Mouse (Mus musculus) regulatory T cell (primary cell): ENCODE data around the gene Slc11a2.
"Not testable (repeated sequence)": the region's sequence is repeated elsewhere in the genome, so short reads cannot be mapped to it uniquely, and the experiment has no call there.

Source experiments
- in situ Hi-C: fragments of 300-600 bp; cut with MboI, MseI; formaldehyde crosslinking; loops from one replicate; pipeline ENCODE4 v1.15.1; 2025; ENCODE audit warnings: high pct_unique_total_duplicates

Gene Slc11a2

DNA sequence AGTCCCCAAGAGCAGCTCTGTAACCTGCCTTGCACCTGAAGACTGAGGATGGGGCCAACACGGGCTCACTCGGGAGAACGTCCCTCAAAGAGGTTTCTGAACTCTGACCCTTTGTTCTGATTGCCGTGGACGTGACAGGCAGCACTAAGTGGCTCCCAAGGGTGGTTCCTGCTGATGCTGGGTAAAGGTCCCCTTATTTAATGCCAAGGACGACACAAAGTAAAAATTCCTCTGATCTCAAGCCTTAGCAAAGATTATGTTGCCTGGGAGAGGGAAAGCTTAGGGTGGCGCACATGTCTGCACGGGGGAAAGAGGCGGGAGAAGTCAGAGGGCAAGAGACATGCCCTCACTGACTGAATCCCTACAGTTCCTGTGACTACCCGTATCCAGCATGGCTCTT lies 11.6 kb upstream of the Slc11a2 start:
- in situ Hi-C loops: no loop called here

- in situ Hi-C loops: no loop called here
Observed at GRCm38 (mm10) chr15:100436112-100436511, 11.2 kb upstream of the Slc11a2 start.

- in situ Hi-C loops: no loop called here
Observed at GRCm38 (mm10) chr15:100433234-100433633, 8.4 kb upstream of the Slc11a2 start.

- in situ Hi-C loops: no loop called here
Observed at GRCm38 (mm10) chr15:100429959-100430565, 5.2 kb upstream of the Slc11a2 start.

GRCm38 (mm10) chr15:100428296-100428905 lies 3.5 kb upstream of the Slc11a2 start:
- in situ Hi-C loops: no loop called here

DNA sequence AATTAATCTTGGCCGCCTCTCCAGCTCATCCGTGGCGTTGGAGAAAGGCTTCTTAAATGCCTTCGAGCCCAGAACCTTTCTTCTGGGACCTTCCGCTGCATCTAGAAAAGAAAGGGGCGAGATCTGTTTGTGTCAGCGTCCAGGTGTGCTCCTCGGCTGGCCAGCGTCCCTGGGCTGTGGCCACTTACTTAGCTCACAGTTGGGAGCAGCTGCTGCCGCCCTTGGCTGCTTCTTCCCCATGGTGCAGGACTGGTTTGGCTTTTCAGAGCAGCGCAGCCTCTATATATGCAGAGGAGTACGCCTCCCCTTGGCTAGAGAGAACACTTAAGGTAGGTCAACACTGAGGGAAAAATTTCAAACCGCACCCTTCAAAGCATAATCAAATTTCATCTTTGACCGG lies 956 bp downstream of the Slc11a2 start:
- in situ Hi-C loops: no loop called here

DNA sequence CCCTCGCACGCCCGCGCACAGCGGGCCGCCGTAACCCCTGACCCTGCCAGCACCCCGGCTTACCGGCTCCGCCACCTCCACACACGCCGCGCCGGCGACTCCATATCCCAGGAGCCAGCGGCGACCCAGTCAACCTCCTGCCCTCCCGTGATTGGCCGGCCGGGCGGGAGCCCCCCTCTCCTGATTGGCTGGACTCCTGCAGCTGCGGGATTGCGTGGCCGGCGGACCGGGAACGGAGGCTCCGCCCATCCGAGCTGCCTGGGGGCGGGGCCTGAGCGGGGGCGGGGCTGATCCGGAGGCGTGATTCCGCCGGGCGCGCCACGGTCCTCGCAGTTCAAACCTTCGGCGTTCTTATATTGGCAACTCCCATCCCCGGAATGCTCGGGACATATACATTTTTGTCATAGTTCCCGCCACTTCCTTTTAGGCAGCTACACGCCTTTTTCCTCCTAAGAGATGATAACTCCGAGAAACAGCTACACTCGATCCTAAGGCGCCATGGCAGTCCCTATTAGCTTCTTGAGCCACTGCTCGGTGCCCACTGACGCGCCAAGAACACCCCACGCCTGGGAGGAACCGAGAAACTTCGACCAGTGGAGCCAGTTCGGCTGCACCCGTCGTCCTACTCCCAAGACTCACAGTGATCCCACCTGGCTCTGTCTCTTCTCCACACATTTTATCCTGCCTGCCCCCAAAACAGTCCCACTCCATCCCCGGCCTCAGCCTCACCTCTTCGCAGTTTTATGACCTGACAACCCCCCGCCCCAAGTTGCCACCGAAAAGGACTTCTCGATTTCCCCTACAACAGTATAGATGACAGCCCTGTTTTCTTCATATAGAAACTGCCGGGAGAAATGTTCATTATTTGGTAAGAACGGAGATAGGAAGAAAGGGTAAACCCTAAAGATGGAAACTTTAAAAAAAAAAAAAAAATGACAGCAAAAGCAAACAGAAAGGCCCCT lies 1.7 kb downstream of the Slc11a2 start:
- in situ Hi-C loops: no loop called here

- in situ Hi-C loops: no loop called here
Observed at GRCm38 (mm10) chr15:100422476-100422875, 2.4 kb downstream of the Slc11a2 start.

DNA sequence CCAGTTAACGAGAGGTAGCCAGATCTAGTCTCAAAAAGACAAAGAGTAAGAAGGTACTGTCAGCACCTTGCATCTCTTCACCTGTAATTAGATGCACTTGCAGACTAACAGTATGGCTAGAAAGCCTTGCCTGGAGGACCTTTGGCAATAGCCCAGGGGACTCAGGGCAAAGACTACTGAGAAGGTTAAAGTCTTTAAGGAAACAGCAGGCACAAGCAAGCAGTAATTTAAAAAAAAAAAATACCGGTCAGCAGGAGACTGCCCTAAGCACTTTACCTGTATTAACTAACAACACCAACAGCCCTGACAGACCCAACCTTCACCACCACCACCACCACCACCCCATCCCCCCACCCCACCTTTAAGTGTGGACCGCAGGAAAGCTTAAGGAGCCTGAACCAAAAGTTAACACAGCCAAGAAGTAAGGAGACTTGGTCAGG lies 3.1 kb downstream of the Slc11a2 start, which contains the start of gene Gm5475:
TSS of gene Gm5475 (plus strand) at position 390 of the 440 bp plus-strand sequence.
- in situ Hi-C loops: not testable (repeated sequence)

DNA sequence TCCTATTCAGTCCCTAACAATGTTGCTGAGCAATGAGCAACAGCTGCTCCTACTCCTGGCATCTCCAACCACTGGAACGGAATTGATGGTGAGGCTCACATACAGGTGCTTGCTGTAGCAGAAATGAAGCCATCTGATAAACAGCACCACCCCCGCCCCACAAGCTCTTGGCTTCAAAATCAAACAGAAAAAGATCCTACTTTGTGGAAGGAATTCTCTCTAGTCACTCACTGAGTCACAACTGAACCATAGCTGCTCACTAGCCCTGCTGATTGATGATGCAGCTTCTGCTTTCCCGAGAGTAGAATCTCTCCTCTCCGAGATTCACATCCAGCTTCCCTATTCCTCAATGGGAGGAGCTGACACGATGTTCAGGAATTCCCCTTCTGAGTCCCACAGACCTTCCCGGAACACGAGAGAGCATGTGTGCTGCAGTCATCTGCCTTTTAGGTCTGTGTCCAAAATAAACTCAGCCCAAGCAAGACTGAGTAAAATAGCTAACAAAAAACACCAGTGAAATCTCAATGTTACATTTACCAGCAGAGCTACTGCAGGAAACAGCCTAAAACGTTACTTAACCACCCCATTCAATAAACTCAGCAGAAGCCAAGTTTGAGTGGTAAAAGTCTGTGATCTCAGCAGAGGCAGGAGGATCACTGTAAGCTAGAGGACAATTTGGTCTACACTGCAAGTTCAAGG lies 3.7 kb downstream of the Slc11a2 start:
- in situ Hi-C loops: no loop called here

DNA sequence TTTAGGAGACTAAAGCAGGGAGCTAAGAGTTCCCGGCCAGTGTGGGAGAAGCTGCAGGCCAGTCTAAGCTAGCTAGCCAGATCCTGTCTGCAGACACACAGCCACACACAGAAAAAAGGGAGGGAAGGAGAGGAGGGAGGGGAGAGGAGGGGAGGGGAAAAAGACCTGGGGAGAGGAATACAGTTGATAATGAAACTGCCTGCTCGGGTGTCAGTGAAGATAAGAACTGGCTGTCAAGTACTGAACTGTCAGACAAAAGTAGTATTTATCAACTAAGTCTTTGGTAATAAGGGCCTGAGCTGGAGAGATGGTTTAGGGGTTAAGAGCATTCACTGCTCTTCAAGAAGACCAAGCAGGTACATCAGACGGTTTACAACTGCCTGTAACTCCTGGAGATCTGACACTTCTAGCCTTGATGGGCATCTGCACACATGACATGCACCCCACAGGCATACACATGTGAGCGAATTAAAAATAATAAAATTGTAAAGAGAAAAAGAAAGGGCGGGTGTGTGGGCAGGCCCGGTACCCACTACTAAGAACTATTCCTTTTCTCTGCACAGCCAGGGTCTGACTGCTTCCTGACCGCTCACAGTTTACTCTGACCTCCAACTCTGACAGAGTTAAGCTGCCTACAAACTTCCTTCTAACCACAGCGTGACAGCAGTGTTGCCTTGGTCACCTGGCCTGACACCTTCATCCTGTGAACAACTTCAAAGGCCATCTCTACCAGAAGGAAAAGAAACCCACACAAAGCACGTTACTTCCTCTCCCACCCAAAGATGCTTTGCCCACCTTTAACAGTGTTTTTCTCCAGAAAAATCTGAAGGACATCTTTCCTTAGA lies 4.7 kb downstream of the Slc11a2 start:
- in situ Hi-C loops: no loop called here

- in situ Hi-C loops: no loop called here
Observed at GRCm38 (mm10) chr15:100419311-100419710, 5.6 kb downstream of the Slc11a2 start.

DNA sequence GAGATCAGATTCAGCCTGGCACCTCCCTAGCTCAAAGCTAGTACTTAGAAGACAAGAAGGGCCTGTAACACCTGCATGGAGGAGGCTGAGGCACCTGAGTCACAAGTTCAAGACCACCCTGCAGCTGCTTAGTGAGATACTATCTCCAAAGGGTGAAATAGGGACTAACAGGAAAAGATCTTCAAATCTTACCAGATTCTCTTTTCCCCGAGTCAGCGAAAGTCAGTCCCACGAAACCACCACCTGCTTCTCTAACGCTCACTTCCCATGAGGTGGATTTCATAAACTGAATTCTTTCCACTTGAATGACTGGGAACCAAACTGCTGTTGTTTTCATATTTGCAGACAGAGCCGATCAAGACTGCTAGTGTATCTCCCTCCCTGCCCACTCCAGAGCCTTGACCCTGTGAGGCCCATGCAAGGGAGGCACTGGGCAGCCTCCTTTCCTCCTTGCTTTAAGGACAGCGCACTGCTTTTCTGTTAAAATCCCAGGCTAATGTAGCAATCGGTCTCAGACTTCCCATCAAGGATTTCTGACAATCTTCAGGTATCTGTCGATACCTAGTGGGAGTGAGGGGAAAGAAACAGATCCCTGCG lies 6.9 kb downstream of the Slc11a2 start:
- in situ Hi-C loops: no loop called here

GRCm38 (mm10) chr15:100415684-100416083 lies 9.2 kb downstream of the Slc11a2 start:
- in situ Hi-C loops: no loop called here

DNA sequence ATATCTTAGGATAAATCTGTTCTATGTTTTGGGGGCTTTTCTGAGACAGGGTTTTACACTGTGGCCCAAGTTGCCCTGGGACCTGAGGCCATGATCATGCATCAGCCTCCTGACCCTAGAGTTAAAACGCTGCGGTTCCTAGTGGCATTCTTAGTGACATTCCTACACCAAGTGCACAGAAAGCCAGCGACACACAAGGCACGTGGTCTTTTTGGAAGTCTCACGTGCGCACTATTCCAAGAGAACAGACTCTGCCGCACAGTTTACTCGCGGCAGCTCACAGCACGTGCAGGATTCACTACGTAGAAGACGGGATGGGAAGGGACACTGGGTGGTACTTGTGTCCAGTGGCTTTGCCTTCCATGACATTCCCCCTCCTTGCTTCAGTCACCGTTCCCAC lies 9.9 kb downstream of the Slc11a2 start:
- in situ Hi-C loops: loop anchor here (5.0 kb wide), 1 partner anchor 37 kb away; no protein-coding TSS in a partner anchor

DNA sequence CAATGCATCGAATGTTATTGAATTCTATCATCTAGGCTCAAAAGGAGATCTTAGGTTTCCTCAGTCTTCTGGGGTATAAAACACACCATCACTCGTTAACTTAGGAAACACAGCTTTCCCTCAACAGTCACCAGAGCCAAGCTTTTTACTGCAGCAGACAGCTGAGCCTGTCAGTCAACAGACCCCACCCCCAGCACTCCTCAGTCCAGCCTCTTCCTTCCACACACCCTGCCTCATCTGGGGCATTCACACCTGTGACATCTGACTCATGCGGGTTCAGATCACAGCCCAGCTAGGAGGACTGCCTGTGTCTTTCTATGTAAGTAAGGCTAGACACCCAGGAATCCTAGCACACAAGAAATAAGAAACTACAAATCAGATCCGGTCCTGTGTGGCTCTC lies 10.9 kb downstream of the Slc11a2 start:
- in situ Hi-C loops: loop anchor here (5.0 kb wide), 1 partner anchor 38 kb away; no protein-coding TSS in a partner anchor

- in situ Hi-C loops: loop anchor here (5.0 kb wide), 1 partner anchor 39 kb away; no protein-coding TSS in a partner anchor
Observed at GRCm38 (mm10) chr15:100413306-100413705, 11.6 kb downstream of the Slc11a2 start.

DNA sequence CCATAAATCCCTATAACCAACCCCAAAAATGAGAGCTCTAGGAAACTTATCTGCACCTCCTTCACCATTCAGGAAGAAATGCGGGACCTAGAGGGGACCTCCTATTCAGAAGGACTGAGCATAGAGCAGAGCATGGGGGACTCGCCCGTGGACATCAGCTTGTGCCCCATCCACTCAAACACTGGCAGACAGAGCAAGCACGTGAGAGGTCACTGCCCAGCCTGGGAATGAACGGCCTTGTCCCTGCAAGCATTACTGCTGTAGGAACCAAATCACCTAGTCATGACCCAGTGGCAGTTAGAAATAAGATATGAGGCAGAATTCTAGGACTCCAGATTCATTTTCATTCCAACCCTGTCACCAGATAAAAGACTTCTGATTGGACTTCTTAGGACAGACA lies 13.1 kb downstream of the Slc11a2 start:
- in situ Hi-C loops: loop anchor here (5.0 kb wide), 1 partner anchor 41 kb away; no protein-coding TSS in a partner anchor

DNA sequence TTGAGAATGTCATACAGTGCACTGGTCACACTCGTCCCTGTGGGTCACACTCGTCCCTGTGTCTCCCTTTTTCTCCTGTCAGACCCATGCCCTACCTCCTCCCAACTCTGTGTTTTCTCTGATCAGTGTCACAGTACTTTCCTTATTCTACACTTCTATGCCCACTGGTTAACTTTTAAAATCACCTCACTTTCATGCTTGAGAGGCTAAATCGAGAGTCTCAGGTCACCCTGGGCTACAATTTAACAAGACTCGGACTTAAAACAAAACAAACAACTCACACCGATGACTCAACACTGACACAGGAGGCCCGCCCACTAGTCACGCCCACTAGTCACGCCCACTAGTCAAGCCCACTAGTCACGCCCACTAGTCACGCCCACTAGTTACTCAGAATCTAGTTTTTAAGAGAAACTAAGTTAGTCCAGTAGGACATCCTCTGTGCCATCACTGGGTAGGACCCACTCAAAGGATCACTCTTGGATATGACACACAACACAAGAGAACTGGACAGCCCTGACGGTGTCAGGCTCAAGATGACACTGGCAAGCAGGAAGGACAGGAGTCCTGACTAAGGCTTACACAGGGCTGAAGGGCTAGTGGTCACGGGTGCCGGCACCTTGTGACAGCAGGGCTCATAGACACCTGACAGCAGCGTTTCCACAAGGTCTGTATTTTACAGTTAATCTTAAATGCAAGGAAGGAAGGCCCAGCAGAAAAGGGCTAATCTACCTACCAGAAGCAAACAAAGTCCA lies 13.8 kb downstream of the Slc11a2 start:
- in situ Hi-C loops: loop anchor here (5.0 kb wide), 1 partner anchor 41 kb away; no protein-coding TSS in a partner anchor
